Mouse (Mus musculus): ENCODE results near the gene Nrp2. TPM values are rescaled to one million over a fixed set of nuclear protein-coding genes. Genes with fewer than 3 reads are reported as not detected.

Nrp2 gene
- polyA plus RNA-seq, 1 experiment from 2014 or later = 23.7 TPM

- H3K9me3 ChIP-seq (ENCODE audit: control insufficient read depth, low read length) = no peaks in the 10 kb centered on the region
- H3K27me3 ChIP-seq (replicated peaks; ENCODE audit: control insufficient read depth, insufficient read depth, low read length) = no peaks in the 10 kb centered on the region
- H3K4me1 ChIP-seq (ENCODE audit: control insufficient read depth, insufficient read depth, low read length) = peaks cover 21% of the 10 kb centered on the region
- H3K9ac ChIP-seq (ENCODE audit: low read depth, low read length) = peak overlapping the region; percentile 85
- WGBS = under 1% methylated on average over 25 of the region's 25 CpGs
- no peaks in the 10 kb centered on the region for H3K36me3 ChIP-seq (ENCODE audit: control insufficient read depth, insufficient read depth, low read length)
- peak overlapping the region; percentile 77 for H3K27ac ChIP-seq (ENCODE audit: low read length)
- H3K4me3 ChIP-seq (ENCODE audit: low read length) = peak overlapping the region; percentile 72
- H3K4me2 ChIP-seq (ENCODE audit: low read depth, low read length) = peak overlapping the region; percentile 93
- ATAC-seq = no peak; the same call in 1 of the 2 replicates
Observed at GRCm38 (mm10) chr1:62702743-62703142, 342 bp upstream of the Nrp2 start.

- Histone ChIP-seq H3K4me2 (ENCODE audit: low read depth, low read length) (peak overlapping the region; percentile 93), H3K9me3 (ENCODE audit: control insufficient read depth, low read length) (no peaks in the 10 kb centered on the region), H3K27me3 (replicated peaks; ENCODE audit: control insufficient read depth, insufficient read depth, low read length) (no peaks in the 10 kb centered on the region), H3K27ac (ENCODE audit: low read length) (peak overlapping the region; percentile 77), H3K36me3 (ENCODE audit: control insufficient read depth, insufficient read depth, low read length) (no peaks in the 10 kb centered on the region), H3K4me3 (ENCODE audit: low read length) (peak overlapping the region; percentile 72), H3K4me1 (ENCODE audit: control insufficient read depth, insufficient read depth, low read length) (peaks cover 20% of the 10 kb centered on the region), H3K9ac (ENCODE audit: low read depth, low read length) (peak overlapping the region; percentile 85)
- ATAC-seq = no peak
- 2% methylated on average over 9 of the region's 9 CpGs for WGBS
Observed at GRCm38 (mm10) chr1:62704117-62704888, 1.2 kb downstream of the Nrp2 start.

- no peak for ATAC-seq
- peak overlapping the region; percentile 52 for H3K27ac ChIP-seq (ENCODE audit: low read length)
- peak overlapping the region; percentile 85 for H3K9ac ChIP-seq (ENCODE audit: low read depth, low read length)
- H3K4me2 ChIP-seq (ENCODE audit: low read depth, low read length) = peak overlapping the region; percentile 93
- peaks cover 26% of the 10 kb centered on the region for H3K4me1 ChIP-seq (ENCODE audit: control insufficient read depth, insufficient read depth, low read length)
- H3K27me3 ChIP-seq (replicated peaks; ENCODE audit: control insufficient read depth, insufficient read depth, low read length) = no peaks in the 10 kb centered on the region
- H3K36me3 ChIP-seq (ENCODE audit: control insufficient read depth, insufficient read depth, low read length) = no peaks in the 10 kb centered on the region
- H3K9me3 ChIP-seq (ENCODE audit: control insufficient read depth, low read length) = no peaks in the 10 kb centered on the region
- WGBS = 6% methylated on average over 16 of the region's 16 CpGs
- peak overlapping the region; percentile 72 for H3K4me3 ChIP-seq (ENCODE audit: low read length)
Observed at GRCm38 (mm10) chr1:62704889-62705516, 1.9 kb downstream of the Nrp2 start.

- no peak for ATAC-seq
- 2% methylated on average over 18 of the region's 18 CpGs for WGBS
- Histone ChIP-seq H3K4me1 (ENCODE audit: control insufficient read depth, insufficient read depth, low read length) (peaks cover 29% of the 10 kb centered on the region), H3K27ac (ENCODE audit: low read length) (peak overlapping the region; percentile 52), H3K9me3 (ENCODE audit: control insufficient read depth, low read length) (no peaks in the 10 kb centered on the region), H3K36me3 (ENCODE audit: control insufficient read depth, insufficient read depth, low read length) (no peaks in the 10 kb centered on the region), H3K9ac (ENCODE audit: low read depth, low read length) (peak overlapping the region; percentile 85), H3K4me3 (ENCODE audit: low read length) (peak overlapping the region; percentile 72), H3K4me2 (ENCODE audit: low read depth, low read length) (peak overlapping the region; percentile 93), H3K27me3 (replicated peaks; ENCODE audit: control insufficient read depth, insufficient read depth, low read length) (no peaks in the 10 kb centered on the region)
Observed at GRCm38 (mm10) chr1:62705517-62705981, 2.5 kb downstream of the Nrp2 start.

- Histone ChIP-seq H3K4me1 (ENCODE audit: control insufficient read depth, insufficient read depth, low read length) (peaks cover 30% of the 10 kb centered on the region), H3K27me3 (replicated peaks; ENCODE audit: control insufficient read depth, insufficient read depth, low read length) (no peaks in the 10 kb centered on the region), H3K4me2 (ENCODE audit: low read depth, low read length) (peak overlapping the region; percentile 93), H3K27ac (ENCODE audit: low read length) (peak overlapping the region; percentile 44), H3K4me3 (ENCODE audit: low read length) (peak overlapping the region; percentile 72), H3K36me3 (ENCODE audit: control insufficient read depth, insufficient read depth, low read length) (no peaks in the 10 kb centered on the region), H3K9me3 (ENCODE audit: control insufficient read depth, low read length) (no peaks in the 10 kb centered on the region), H3K9ac (ENCODE audit: low read depth, low read length) (peak overlapping the region; percentile 85)
- ATAC-seq = peak; percentile 61
- under 1% methylated on average over 73 of the region's 73 CpGs for WGBS
Observed at GRCm38 (mm10) chr1:62706085-62707021, 3.3 kb downstream of the Nrp2 start.

- Histone ChIP-seq H3K4me2 (ENCODE audit: low read depth, low read length) (peak overlapping the region; percentile 93), H3K4me3 (ENCODE audit: low read length) (peak overlapping the region; percentile 72), H3K9ac (ENCODE audit: low read depth, low read length) (peak overlapping the region; percentile 85), H3K27me3 (replicated peaks; ENCODE audit: control insufficient read depth, insufficient read depth, low read length) (no peaks in the 10 kb centered on the region), H3K36me3 (ENCODE audit: control insufficient read depth, insufficient read depth, low read length) (no peaks in the 10 kb centered on the region), H3K27ac (ENCODE audit: low read length) (peak overlapping the region; percentile 44), H3K9me3 (ENCODE audit: control insufficient read depth, low read length) (no peaks in the 10 kb centered on the region), H3K4me1 (ENCODE audit: control insufficient read depth, insufficient read depth, low read length) (peaks cover 23% of the 10 kb centered on the region)
- ATAC-seq = peak; percentile 6; the same call in 1 of the 2 replicates
- under 1% methylated on average over 35 of the region's 35 CpGs for WGBS
Observed at GRCm38 (mm10) chr1:62707101-62707912, 4.2 kb downstream of the Nrp2 start.

- Histone ChIP-seq H3K36me3 (ENCODE audit: control insufficient read depth, insufficient read depth, low read length) (no peaks in the 10 kb centered on the region), H3K27me3 (replicated peaks; ENCODE audit: control insufficient read depth, insufficient read depth, low read length) (no peaks in the 10 kb centered on the region), H3K4me3 (ENCODE audit: low read length) (peak overlapping the region; percentile 72), H3K9me3 (ENCODE audit: control insufficient read depth, low read length) (no peaks in the 10 kb centered on the region), H3K27ac (ENCODE audit: low read length) (no peak overlapping the region), H3K4me2 (ENCODE audit: low read depth, low read length) (peak overlapping the region; percentile 93), H3K9ac (ENCODE audit: low read depth, low read length) (peak overlapping the region; percentile 85), H3K4me1 (ENCODE audit: control insufficient read depth, insufficient read depth, low read length) (peaks cover 28% of the 10 kb centered on the region)
- 32% methylated on average over 17 of the region's 17 CpGs for WGBS
- ATAC-seq = no peak
Observed at GRCm38 (mm10) chr1:62707913-62708860, 5.1 kb downstream of the Nrp2 start.
